Mouse (Mus musculus) liver, postnatal 0 days (tissue): Measurements from ENCODE around the gene Epsti1.

ENCODE experiments used
- CTCF ChIP-seq: sonication (generic); IDR thresholded peaks from 2 replicates; pipeline ENCODE4 v1.5.1; 2016; ENCODE audit warnings: antibody characterized with exemption, low read depth
- EP300 ChIP-seq: IDR thresholded peaks from 2 replicates; pipeline ENCODE4 v1.6.1; 2016; ENCODE audit warnings: antibody characterized with exemption, low read depth, mild to moderate bottlenecking

GRCm38 (mm10) chr14:77874304-77875241 is 29.5 kb upstream of the Epsti1 start, which contains the start of gene Dnajc15:
- TF ChIP-seq CTCF (peak; percentile 34), EP300 (no peak)
